Mouse (Mus musculus) kidney, embryonic 16.5 days (tissue): Measurements from ENCODE around the gene Rhd. TPM values are rescaled to one million over a fixed set of nuclear protein-coding genes. Genes with fewer than 3 reads are reported as not detected.
"Not testable (repeated sequence)": the region's sequence is repeated elsewhere in the genome, so short reads cannot be mapped to it uniquely, and the experiment has no call there.

Experiments used
- ATAC-seq: fragments of 200-750 bp; cut with Nextera tagmentation; 2 replicates; pipeline ENCODE4 v1.8.0; 2017; ENCODE audit warnings: moderate TSS enrichment; ENCODE audit not compliant: low FRiP score, low TSS enrichment
- H3K27ac ChIP-seq: fragments of 300-500 bp; sonication (generic); 2 replicates; pipeline ENCODE4 v1.5.1; 2014; ENCODE audit warnings: low read length
- H3K27me3 ChIP-seq: fragments of 300-500 bp; sonication (generic); 2 replicates; pipeline ENCODE4 v1.6.1; 2014; ENCODE audit warnings: low read length, control low read depth, mixed read lengths; ENCODE audit not compliant: insufficient read depth
- H3K36me3 ChIP-seq: fragments of 300-500 bp; sonication (generic); 2 replicates; pipeline ENCODE4 v1.6.1; 2014; ENCODE audit warnings: low read length, control low read depth, mixed read lengths; ENCODE audit not compliant: insufficient read depth
- H3K4me1 ChIP-seq: fragments of 300-500 bp; sonication (generic); 2 replicates; pipeline ENCODE4 v1.6.1; 2014; ENCODE audit warnings: low read length, control low read depth, mixed read lengths; ENCODE audit not compliant: insufficient read depth
- H3K4me2 ChIP-seq: fragments of 300-500 bp; sonication (generic); replicated peaks from 2 replicates; pipeline ENCODE4 v1.6.1; 2014; ENCODE audit warnings: low read depth, low read length
- H3K4me3 ChIP-seq: fragments of 300-500 bp; sonication (generic); 2 replicates; pipeline ENCODE4 v1.5.1; 2014; ENCODE audit warnings: mild to moderate bottlenecking, low read length
- H3K9ac ChIP-seq: fragments of 300-500 bp; sonication (generic); replicated peaks from 2 replicates; pipeline ENCODE4 v1.6.1; 2014; ENCODE audit warnings: low read length
- H3K9me3 ChIP-seq: fragments of 300-500 bp; sonication (generic); 2 replicates; pipeline ENCODE4 v1.6.1; 2016; ENCODE audit warnings: low read length, control low read depth
- WGBS: fragments of 180-500 bp; shearing (Covaris S2); extraction: QIAGEN DNeasy Blood & Tissue Kit; methylation state at CpG from one replicate; pipeline ENCODE4 v1.1.7; 2014; 5-methylcytosine and 5-hydroxymethylcytosine counted together
- polyA plus RNA-seq: library from polyadenylated mRNA; unstranded; fragments of >200 nt; fragmentation: Nextera tagmentation; extraction: Ambion mirVana; gene quantifications from 2 replicates; pipeline ENCODE4 v1.2.1, GENCODE M21; 2015

The Rhd gene
- polyA plus RNA-seq, 1 experiment from 2014 or later: 3.0 TPM

GRCm38 (mm10) chr4:134838706-134839105 lies 25.6 kb upstream of the Rhd start:
- H3K9ac ChIP-seq, ATAC-seq, H3K4me3 ChIP-seq, H3K27me3 ChIP-seq, H3K4me1 ChIP-seq, H3K36me3 ChIP-seq, H3K9me3 ChIP-seq, H3K27ac ChIP-seq, H3K4me2 ChIP-seq: not testable (repeated sequence)
- 80% methylated on average over 3 of the region's 3 CpGs for WGBS

- H3K9ac ChIP-seq: no peak overlapping the region
- H3K4me1 ChIP-seq: no peaks in the 10 kb centered on the region
- no peaks in the 10 kb centered on the region for H3K27me3 ChIP-seq
- H3K36me3 ChIP-seq: no peaks in the 10 kb centered on the region; the same call in 1 of the 2 replicates
- H3K9me3 ChIP-seq: no peaks in the 10 kb centered on the region
- no peak overlapping the region for H3K4me3 ChIP-seq
- no peak overlapping the region for H3K4me2 ChIP-seq
- 86% methylated on average over 1 of the region's 1 CpGs for WGBS
- no peak overlapping the region for H3K27ac ChIP-seq
- no peak for ATAC-seq
Measured at GRCm38 (mm10) chr4:134840231-134840630, 24.1 kb upstream of the Rhd start.

DNA sequence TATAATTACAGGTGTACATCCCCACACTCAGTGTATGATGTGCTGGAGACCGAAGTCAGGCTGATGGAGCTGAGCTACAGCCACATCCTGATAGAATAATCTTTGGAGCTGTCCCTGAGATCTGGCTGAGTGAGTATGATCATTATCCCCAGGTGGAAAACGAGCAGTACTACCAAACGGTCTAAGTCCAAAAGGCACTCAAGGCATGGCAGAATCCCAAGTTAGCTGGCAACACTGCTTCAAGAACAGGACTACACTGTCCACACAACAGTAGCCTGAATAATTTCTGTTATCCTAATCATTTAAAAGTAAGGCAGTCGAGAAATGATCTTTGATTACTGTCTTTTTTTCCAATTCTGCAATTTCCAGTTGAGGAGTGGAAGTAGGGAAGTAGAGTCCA lies 20.8 kb upstream of the Rhd start:
- ATAC-seq: no peak
- H3K27ac ChIP-seq: no peak overlapping the region
- H3K36me3 ChIP-seq: no peaks in the 10 kb centered on the region; the same call in 1 of the 2 replicates
- no peak overlapping the region for H3K4me2 ChIP-seq
- no peaks in the 10 kb centered on the region for H3K9me3 ChIP-seq
- 89% methylated on average over 4 of the region's 4 CpGs for WGBS
- H3K27me3 ChIP-seq: no peaks in the 10 kb centered on the region
- 0 out of 2 replicates have a peak, but pooled peaks cover 4% of the 10 kb centered on the region for H3K4me1 ChIP-seq
- H3K9ac ChIP-seq: no peak overlapping the region
- no peak overlapping the region for H3K4me3 ChIP-seq

DNA sequence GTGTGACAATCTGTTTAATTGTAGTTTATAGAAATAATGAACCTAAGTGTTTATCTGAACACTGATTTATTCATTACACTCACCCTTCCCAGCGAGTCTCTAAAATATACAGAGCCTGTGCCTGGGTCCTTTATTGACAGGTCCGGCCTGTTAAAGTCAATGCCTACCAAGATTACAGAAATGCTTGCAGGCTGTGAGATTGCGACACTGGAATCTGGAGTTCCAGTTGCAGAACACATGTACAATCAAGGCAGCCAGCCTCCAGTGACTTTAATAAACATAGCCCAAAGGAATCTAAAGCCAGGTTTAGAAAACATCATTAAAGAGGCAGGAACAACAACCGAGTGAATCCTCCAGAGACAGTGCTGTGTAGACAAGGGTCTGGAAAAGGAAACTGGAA lies 16.7 kb upstream of the Rhd start:
- no peak overlapping the region for H3K9ac ChIP-seq
- no peaks in the 10 kb centered on the region for H3K36me3 ChIP-seq
- H3K4me2 ChIP-seq: no peak overlapping the region
- no peak for ATAC-seq
- H3K9me3 ChIP-seq: no peaks in the 10 kb centered on the region
- WGBS: 76% methylated on average over 4 of the region's 4 CpGs
- no peaks in the 10 kb centered on the region for H3K27me3 ChIP-seq
- no peak overlapping the region for H3K4me3 ChIP-seq
- peaks cover 23% of the 10 kb centered on the region; the same call in 1 of the 2 replicates for H3K4me1 ChIP-seq
- no peak overlapping the region for H3K27ac ChIP-seq

GRCm38 (mm10) chr4:134850551-134850950 lies 13.8 kb upstream of the Rhd start:
- Histone ChIP-seq H3K27me3 (peaks cover 3% of the 10 kb centered on the region; the same call in 1 of the 2 replicates), H3K4me2 (no peak overlapping the region), H3K27ac (no peak overlapping the region), H3K36me3 (no peaks in the 10 kb centered on the region), H3K4me3 (no peak overlapping the region), H3K9me3 (no peaks in the 10 kb centered on the region), H3K4me1 (peaks cover 30% of the 10 kb centered on the region), H3K9ac (no peak overlapping the region)
- ATAC-seq: no peak
- whole genome bisulfite sequencing: 59% methylated on average over 4 of the region's 4 CpGs

DNA sequence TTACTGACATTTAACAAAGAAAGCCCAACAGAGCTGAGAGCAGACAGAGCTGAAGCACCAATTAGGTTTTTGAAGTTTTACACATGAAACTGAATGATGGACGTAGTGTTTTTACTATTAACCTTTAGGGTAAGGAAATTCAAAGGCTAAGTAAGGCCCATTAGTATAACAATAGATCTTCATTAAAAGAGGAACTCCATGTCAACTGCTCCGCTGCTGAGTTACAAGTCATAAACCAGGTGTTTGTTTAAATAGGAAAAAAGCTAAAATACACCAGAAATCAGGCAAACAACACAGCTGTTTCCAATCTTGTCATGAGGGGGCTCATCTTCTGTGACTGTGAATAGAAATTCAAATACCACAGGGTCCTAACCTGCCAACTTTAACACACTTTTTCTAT lies 13.1 kb upstream of the Rhd start:
- Histone ChIP-seq H3K4me3 (peak overlapping the region; percentile 96; the same call in 1 of the 2 replicates), H3K4me2 (peak overlapping the region; percentile 85), H3K4me1 (peaks cover 32% of the 10 kb centered on the region), H3K9ac (no peak overlapping the region), H3K36me3 (no peaks in the 10 kb centered on the region), H3K27me3 (peaks cover 3% of the 10 kb centered on the region; the same call in 1 of the 2 replicates), H3K27ac (no peak overlapping the region), H3K9me3 (no peaks in the 10 kb centered on the region)
- WGBS: 45% methylated on average over 2 of the region's 2 CpGs
- no peak for ATAC-seq

DNA sequence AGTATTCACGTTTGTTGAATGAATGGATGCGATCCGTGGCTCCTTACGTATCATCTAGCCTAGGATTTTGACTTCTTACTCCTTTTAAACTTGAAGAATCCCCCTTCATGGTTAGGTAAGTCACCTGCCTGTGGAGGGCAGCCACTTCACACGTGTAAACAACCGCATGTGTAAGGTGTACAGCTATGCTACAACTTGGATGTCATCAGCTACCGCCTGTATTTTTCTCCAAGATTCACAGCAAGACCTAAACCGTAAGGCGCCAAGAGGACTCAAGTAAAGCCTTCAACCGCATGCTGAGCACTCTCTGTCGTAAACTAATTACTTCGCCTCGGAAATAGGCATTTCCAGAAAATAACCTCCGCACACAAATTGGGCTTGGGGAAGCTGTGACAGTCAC lies 12.5 kb upstream of the Rhd start:
- no peak overlapping the region for H3K27ac ChIP-seq
- no peaks in the 10 kb centered on the region for H3K36me3 ChIP-seq
- peak overlapping the region; percentile 85 for H3K4me2 ChIP-seq
- peaks cover 36% of the 10 kb centered on the region for H3K4me1 ChIP-seq
- no peaks in the 10 kb centered on the region for H3K9me3 ChIP-seq
- 10% methylated on average over 14 of the region's 14 CpGs for WGBS
- H3K27me3 ChIP-seq: peaks cover 3% of the 10 kb centered on the region; the same call in 1 of the 2 replicates
- peak overlapping the region; percentile 96 for H3K4me3 ChIP-seq
- peak overlapping the region; percentile 84 for H3K9ac ChIP-seq
- ATAC-seq: no peak

- Histone ChIP-seq H3K4me3 (peak overlapping the region; percentile 96), H3K36me3 (no peaks in the 10 kb centered on the region), H3K27me3 (peaks cover 3% of the 10 kb centered on the region; the same call in 1 of the 2 replicates), H3K4me2 (peak overlapping the region; percentile 85), H3K9ac (peak overlapping the region; percentile 84), H3K27ac (peak overlapping the region; percentile 65), H3K9me3 (no peaks in the 10 kb centered on the region), H3K4me1 (peaks cover 34% of the 10 kb centered on the region)
- peak; percentile 24 for ATAC-seq
- under 1% methylated on average over 66 of the region's 106 CpGs for WGBS
Measured at GRCm38 (mm10) chr4:134852438-134853255, 11.7 kb upstream of the Rhd start.

DNA sequence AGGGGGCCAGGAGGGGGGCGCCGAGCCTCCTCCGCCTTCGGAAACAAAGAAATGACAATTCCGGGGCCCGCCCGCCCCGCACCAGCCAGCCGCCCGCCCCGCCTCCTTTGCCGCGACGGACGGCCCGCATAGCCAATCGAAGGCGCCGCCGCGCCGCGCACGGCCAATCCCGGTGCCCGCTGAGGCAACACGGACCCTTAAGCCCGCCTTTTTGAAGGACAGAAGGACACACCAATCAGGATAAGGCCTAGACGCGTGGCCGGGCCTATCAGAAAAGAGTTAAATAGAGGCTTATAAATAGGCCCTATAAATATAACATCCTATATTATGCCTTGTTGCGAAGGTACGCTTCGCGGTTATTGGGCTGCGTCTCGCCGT lies 11.1 kb upstream of the Rhd start, which contains the start of gene Maco1:
Gene Maco1 (minus strand): TSS at position 87 of the 378 bp plus-strand sequence.
- Histone ChIP-seq H3K27ac (peak within 1 kb of the TSS; percentile 80), H3K9ac (peak within 1 kb of the TSS; percentile 84), H3K4me3 (peak within 1 kb of the TSS; percentile 96), H3K4me1 (peaks cover 32% of the 10 kb centered on the region), H3K36me3 (no peaks in the 10 kb centered on the region), H3K9me3 (no peaks in the 10 kb centered on the region), H3K27me3 (peaks cover 3% of the 10 kb centered on the region; the same call in 1 of the 2 replicates), H3K4me2 (peak within 1 kb of the TSS; percentile 85)
- WGBS: under 1% methylated on average over 34 of the region's 38 CpGs
- peak; percentile 98 for ATAC-seq
